Mouse (Mus musculus): ENCODE data around the gene 2700097O09Rik. TPM values are rescaled to one million over a fixed set of nuclear protein-coding genes. Genes with fewer than 3 reads are reported as not detected.

The 2700097O09Rik gene
- polyA plus RNA-seq, 2 experiments = 28.3 to 31.1 TPM

GRCm38 (mm10) chr12:54995965-54996364 lies 83.9 kb downstream of the 2700097O09Rik start:
- H3K4me3 ChIP-seq (replicated peaks; ENCODE audit: low read length) = no peak overlapping the region
- WGBS = 40% methylated on average over 3 of the region's 3 CpGs
- H3K4me1 ChIP-seq (ENCODE audit: control insufficient read depth, insufficient read depth, low read length) = no peaks in the 10 kb centered on the region
- ATAC-seq (ENCODE audit: low FRiP score, low read depth) (no peak), DNase-seq (ENCODE audit: low spot score) (no peak)
- H3K36me3 ChIP-seq (ENCODE audit: control insufficient read depth, insufficient read depth, low read length) = no peaks in the 10 kb centered on the region
- H3K27ac ChIP-seq (replicated peaks; ENCODE audit: low read depth, low read length) = no peak overlapping the region
- no peaks in the 10 kb centered on the region for H3K27me3 ChIP-seq (ENCODE audit: control insufficient read depth, insufficient read depth, low read length)
- no peak for TF ChIP-seq POLR2A (IDR thresholded peaks at IDR 0.05; ENCODE audit: borderline replicate concordance, extremely low read depth, insufficient read depth, insufficient read length)
- H3K9ac ChIP-seq (ENCODE audit: low read depth, low read length, severe bottlenecking) = no peak overlapping the region
- H3K4me2 ChIP-seq (replicated peaks; ENCODE audit: low read depth, low read length, severe bottlenecking) = no peak overlapping the region
- no peaks in the 10 kb centered on the region for H3K9me3 ChIP-seq (ENCODE audit: control insufficient read depth, low read length)

Other genes with a start within 250 kb of the 2700097O09Rik start
- 68.9 and 70.9 TPM in 2 replicates for gene Cfl2, start 217.2 kb downstream of the 2700097O09Rik start, polyA plus RNA-seq (2012; rRNA removed)
- 183 and 228 TPM in 2 replicates for gene Cfl2, start 217.2 kb downstream of the 2700097O09Rik start, polyA plus RNA-seq (2014; fragmentation: Nextera tagmentation; extraction: Ambion mirVana)
- gene Gm20403, start 93.6 kb downstream of the 2700097O09Rik start, polyA plus RNA-seq (2012; rRNA removed) = not detected in 2 replicates
- gene Gm20403, start 93.6 kb downstream of the 2700097O09Rik start, polyA plus RNA-seq (2014; fragmentation: Nextera tagmentation; extraction: Ambion mirVana) = not detected in 2 replicates
- 10.9 and 13.3 TPM in 2 replicates for gene Baz1a, start 65.8 kb downstream of the 2700097O09Rik start, polyA plus RNA-seq (2012; rRNA removed)
- gene Baz1a, start 65.8 kb downstream of the 2700097O09Rik start, polyA plus RNA-seq (2014; fragmentation: Nextera tagmentation; extraction: Ambion mirVana) = 17.9 and 19.6 TPM in 2 replicates
- gene Srp54a, start 152 bp upstream of the 2700097O09Rik start, polyA plus RNA-seq (2012; rRNA removed) = 25.7 and 51.6 TPM in 2 replicates
- gene Srp54a, start 152 bp upstream of the 2700097O09Rik start, polyA plus RNA-seq (2014; fragmentation: Nextera tagmentation; extraction: Ambion mirVana) = 180 and 184 TPM in 2 replicates
- gene Fam177a, start 44.4 kb upstream of the 2700097O09Rik start, polyA plus RNA-seq (2012; rRNA removed) = 9.0 and 9.5 TPM in 2 replicates
- 17.5 and 25.3 TPM in 2 replicates for gene Fam177a, start 44.4 kb upstream of the 2700097O09Rik start, polyA plus RNA-seq (2014; fragmentation: Nextera tagmentation; extraction: Ambion mirVana)
- 33.0 and 45.6 TPM in 2 replicates for gene Srp54b, start 75.0 kb upstream of the 2700097O09Rik start, polyA plus RNA-seq (2012; rRNA removed)
- 63.2 and 70.7 TPM in 2 replicates for gene Srp54b, start 75.0 kb upstream of the 2700097O09Rik start, polyA plus RNA-seq (2014; fragmentation: Nextera tagmentation; extraction: Ambion mirVana)
- gene 1700047I17Rik2, start 119.5 kb upstream of the 2700097O09Rik start, polyA plus RNA-seq (2012; rRNA removed) = not detected in 2 replicates
- 4.3 TPM in 1 of 2 replicates, not detected in the other for gene 1700047I17Rik2, start 119.5 kb upstream of the 2700097O09Rik start, polyA plus RNA-seq (2014; fragmentation: Nextera tagmentation; extraction: Ambion mirVana)
- 36.6 and 55.5 TPM in 2 replicates for gene Srp54c, start 150.1 kb upstream of the 2700097O09Rik start, polyA plus RNA-seq (2012; rRNA removed)
- gene Srp54c, start 150.1 kb upstream of the 2700097O09Rik start, polyA plus RNA-seq (2014; fragmentation: Nextera tagmentation; extraction: Ambion mirVana) = 77.8 and 84.3 TPM in 2 replicates
- 10.2 and 12.6 TPM in 2 replicates for gene 1110008L16Rik, start 219.5 kb upstream of the 2700097O09Rik start, polyA plus RNA-seq (2012; rRNA removed)
- 10.5 and 13.6 TPM in 2 replicates for gene 1110008L16Rik, start 219.5 kb upstream of the 2700097O09Rik start, polyA plus RNA-seq (2014; fragmentation: Nextera tagmentation; extraction: Ambion mirVana)
- gene Ppp2r3c, start 222.9 kb upstream of the 2700097O09Rik start, polyA plus RNA-seq (2012; rRNA removed) = 10.2 and 12.4 TPM in 2 replicates
- gene Ppp2r3c, start 222.9 kb upstream of the 2700097O09Rik start, polyA plus RNA-seq (2014; fragmentation: Nextera tagmentation; extraction: Ambion mirVana) = 12.5 and 14.1 TPM in 2 replicates

Measured in limb, embryonic 14.5 days (tissue).